Mouse (Mus musculus) MEL (cell line): ENCODE results near the gene Islr2. TPM values are rescaled to one million over a fixed set of nuclear protein-coding genes. Genes with fewer than 3 reads are reported as not detected.

ENCODE experiments used
- DNase-seq: peaks from one replicate; pipeline ENCODE4 v3.0.0; 2011; ENCODE audit warnings: low read depth, low spot score
- H3K27ac ChIP-seq: 2 replicates; pipeline ENCODE4 v1.5.1; 2012; ENCODE audit warnings: low read depth, mild to moderate bottlenecking, control low read depth, low read length, moderate library complexity; ENCODE audit not compliant: control insufficient read depth
- H3K27me3 ChIP-seq, 2 experiments: fragments of 150-350 bp in 1 of 2; sonication (generic) in 1 of 2; 2 replicates each; pipeline ENCODE4 v1.6.1; 2012; ENCODE audit warnings: low read length in 2 of 2, mild to moderate bottlenecking in 2 of 2, improper control_type of control experiment in 1 of 2, moderate library complexity in 1 of 2; ENCODE audit not compliant: insufficient read depth in 2 of 2, control insufficient read depth in 1 of 2
- H3K36me3 ChIP-seq, 2 experiments: 2 replicates each; pipeline ENCODE4 v1.6.1; 2012 to 2014; ENCODE audit warnings: low read length in 2 of 2, improper control_type of control experiment in 1 of 2, inconsistent platforms in 1 of 2, mild to moderate bottlenecking in 1 of 2; ENCODE audit not compliant: insufficient read depth in 2 of 2, control insufficient read depth in 1 of 2
- H3K4me1 ChIP-seq, 2 experiments: fragments of 150-350 bp in 1 of 2; sonication (generic) in 1 of 2; 2 replicates each; pipeline ENCODE4 v1.6.1; 2012; ENCODE audit warnings: low read length in 2 of 2, improper control_type of control experiment in 1 of 2, mild to moderate bottlenecking in 1 of 2; ENCODE audit not compliant: insufficient read depth in 2 of 2, control insufficient read depth in 1 of 2
- H3K4me3 ChIP-seq, 2 experiments: fragments of 150-350 bp in 1 of 2; sonication (generic) in 1 of 2; 2 replicates each; pipeline ENCODE4 v1.5.1; 2012; ENCODE audit warnings: low read depth in 2 of 2, low read length in 2 of 2, mild to moderate bottlenecking in 2 of 2, moderate library complexity in 2 of 2, control low read depth in 1 of 2, improper control_type of control experiment in 1 of 2; ENCODE audit not compliant: control insufficient read depth in 1 of 2, insufficient read depth in 1 of 2
- H3K79me2 ChIP-seq: 2 replicates; pipeline ENCODE4 v1.6.1; 2012; ENCODE audit warnings: mild to moderate bottlenecking, low read length, moderate library complexity; ENCODE audit not compliant: control insufficient read depth, poor library complexity, insufficient read depth
- H3K9ac ChIP-seq: 2 replicates; pipeline ENCODE4 v1.6.1; 2012; ENCODE audit warnings: low read depth, mild to moderate bottlenecking, control low read depth, low read length, moderate library complexity; ENCODE audit not compliant: control insufficient read depth, poor library complexity, severe bottlenecking
- H3K9me3 ChIP-seq: fragments of 150-350 bp; sonication (generic); replicated peaks from 2 replicates; pipeline ENCODE4 v1.6.1; 2012; ENCODE audit warnings: mild to moderate bottlenecking, low read length, improper control_type of control experiment, moderate library complexity; ENCODE audit not compliant: insufficient read depth
- E2F4 ChIP-seq: IDR thresholded peaks from 2 replicates; pipeline ENCODE4 v1.6.1; 2011; ENCODE audit warnings: low read depth, low read length, improper control_type of control experiment, borderline replicate concordance
- ELF1 ChIP-seq: IDR thresholded peaks from 2 replicates; pipeline ENCODE4 v1.6.1; 2014; ENCODE audit warnings: low read depth, mild to moderate bottlenecking, inconsistent platforms, low read length, improper control_type of control experiment, moderate library complexity
- EP300 ChIP-seq, 2 experiments: IDR thresholded peaks; 2 replicates each; pipeline ENCODE4 v1.6.1; 2011; ENCODE audit warnings: improper control_type of control experiment in 2 of 2, low read length in 2 of 2, low read depth in 1 of 2, mild to moderate bottlenecking in 1 of 2
- ETS1 ChIP-seq: IDR thresholded peaks from 2 replicates; pipeline ENCODE4 v1.6.1; 2012; ENCODE audit warnings: low read depth, mild to moderate bottlenecking, inconsistent platforms, low read length, improper control_type of control experiment, moderate library complexity
- GABPA ChIP-seq: IDR thresholded peaks from 2 replicates; pipeline ENCODE4 v1.6.1; 2012; ENCODE audit warnings: low read depth, mild to moderate bottlenecking, inconsistent platforms, low read length, improper control_type of control experiment, moderate library complexity
- HCFC1 ChIP-seq: IDR thresholded peaks from 2 replicates; pipeline ENCODE4 v1.6.1; 2012; ENCODE audit warnings: low read depth, mild to moderate bottlenecking, inconsistent platforms, low read length, improper control_type of control experiment, moderate library complexity
- JUND ChIP-seq: IDR thresholded peaks from 2 replicates; pipeline ENCODE4 v1.6.1; 2011; ENCODE audit warnings: low read depth, mild to moderate bottlenecking, improper control_type of control experiment, low read length
- KAT2A ChIP-seq: conservative IDR thresholded peaks from 2 replicates; pipeline ENCODE4 v1.6.1; 2012; ENCODE audit warnings: low read depth, low read length, improper control_type of control experiment, inconsistent platforms
- MAFK ChIP-seq: IDR thresholded peaks from 2 replicates; pipeline ENCODE4 v1.6.1; 2011; ENCODE audit warnings: low read depth, mild to moderate bottlenecking, low read length, improper control_type of control experiment, borderline replicate concordance
- MAZ ChIP-seq: IDR thresholded peaks from 2 replicates; pipeline ENCODE4 v1.6.1; 2012; ENCODE audit warnings: low read depth, mild to moderate bottlenecking, inconsistent platforms, low read length, improper control_type of control experiment
- MEF2A ChIP-seq: IDR thresholded peaks from 2 replicates; pipeline ENCODE4 v1.6.1; 2014; ENCODE audit warnings: low read depth, mild to moderate bottlenecking, inconsistent platforms, low read length, improper control_type of control experiment; ENCODE audit not compliant: poor library complexity, insufficient replicate concordance, severe bottlenecking; ENCODE audit errors: extremely low read depth
- MYC ChIP-seq: IDR thresholded peaks from 2 replicates; pipeline ENCODE4 v1.6.1; 2011; ENCODE audit warnings: low read depth, mild to moderate bottlenecking, low read length, improper control_type of control experiment, moderate library complexity
- NRF1 ChIP-seq: IDR thresholded peaks from 2 replicates; pipeline ENCODE4 v1.6.1; 2014; ENCODE audit warnings: low read depth, mild to moderate bottlenecking, inconsistent platforms, low read length, improper control_type of control experiment, moderate library complexity; ENCODE audit not compliant: poor library complexity, insufficient read depth, severe bottlenecking
- POLR2A ChIP-seq, 2 experiments: IDR thresholded peaks; 2 replicates each; pipeline ENCODE4 v1.6.1; 2011 to 2012; ENCODE audit warnings: low read length in 2 of 2, mild to moderate bottlenecking in 2 of 2, control low read depth in 1 of 2, improper control_type of control experiment in 1 of 2, low read depth in 1 of 2, moderate library complexity in 1 of 2; ENCODE audit not compliant: control insufficient read depth in 1 of 2, insufficient read depth in 1 of 2, poor library complexity in 1 of 2
- POLR2AphosphoS5 ChIP-seq: IDR thresholded peaks from 2 replicates; pipeline ENCODE4 v1.6.1; 2012; ENCODE audit warnings: low read depth, borderline replicate concordance, mild to moderate bottlenecking, inconsistent platforms, low read length, moderate library complexity, mixed read lengths
- RAD21 ChIP-seq: IDR thresholded peaks from 2 replicates; pipeline ENCODE4 v1.6.1; 2011; ENCODE audit warnings: mild to moderate bottlenecking, low read depth, low read length, improper control_type of control experiment
- TAL1 ChIP-seq: IDR thresholded peaks from 2 replicates; pipeline ENCODE4 v1.6.1; 2012; ENCODE audit warnings: mild to moderate bottlenecking, inconsistent platforms, low read length, moderate library complexity, mixed read lengths
- USF1 ChIP-seq: IDR thresholded peaks from 2 replicates; pipeline ENCODE4 v1.6.1; 2014; ENCODE audit warnings: low read depth, mild to moderate bottlenecking, inconsistent platforms, low read length, improper control_type of control experiment, moderate library complexity
- USF2 ChIP-seq, 2 experiments: IDR thresholded peaks; 2 replicates each; pipeline ENCODE4 v1.6.1; 2011 to 2012; ENCODE audit warnings: improper control_type of control experiment in 2 of 2, low read length in 2 of 2, borderline replicate concordance in 1 of 2, inconsistent platforms in 1 of 2, low read depth in 1 of 2, mild to moderate bottlenecking in 1 of 2; ENCODE audit not compliant: insufficient read depth in 1 of 2
- ZKSCAN1 ChIP-seq: IDR thresholded peaks from 2 replicates; pipeline ENCODE4 v1.6.1; 2012; ENCODE audit warnings: low read depth, mild to moderate bottlenecking, inconsistent platforms, low read length, improper control_type of control experiment, moderate library complexity
- polyA plus RNA-seq, 2 experiments: library from polyadenylated mRNA; stranded (reverse) in 1 of 2; unstranded in 1 of 2; fragments of >175 nt in 1 of 2; fragments of >200 nt in 1 of 2; gene quantifications; 2 replicates each; pipeline versions ENCODE4 v1.2.1 to v1.2.4; 2012; ENCODE audit warnings: low replicate concordance in 2 of 2, low read depth in 1 of 2; ENCODE audit not compliant: insufficient read length in 2 of 2, insufficient read depth in 1 of 2, missing spikeins in 1 of 2
- total RNA-seq: library from RNA; depleted of rRNA; stranded (reverse); fragments of 300-350 nt; gene quantifications from 2 replicates; pipeline ENCODE4 v1.2.3, GENCODE M21; 2012

Gene Islr2
- total and polyA plus RNA-seq, 3 experiments: 0.15 to 0.17 TPM; not detected in 1

- TF ChIP-seq RAD21 (no peak), POLR2AphosphoS5 (no peak), GABPA (no peak), KAT2A (no peak), USF1 (no peak), USF2 (IDR thresholded peaks at IDR 0.05; ENCODE audit: borderline replicate concordance in 1 of 2, insufficient read depth in 1 of 2, low read depth in 1 of 2, low read length in 2 of 2) (no peak), EP300 (IDR thresholded peaks at IDR 0.05; ENCODE audit: low read depth in 1 of 2, low read length in 2 of 2) (no peak), MAZ (no peak), ZKSCAN1 (no peak), POLR2A (IDR thresholded peaks at IDR 0.05; ENCODE audit: control insufficient read depth in 1 of 2, insufficient read depth in 1 of 2, low read depth in 1 of 2, low read length in 2 of 2, poor library complexity in 1 of 2) (no peak), MAFK (no peak), NRF1 (no peak), E2F4 (no peak), ELF1 (no peak), HCFC1 (no peak), TAL1 (no peak), JUND (no peak), MYC (no peak), ETS1 (no peak)
- TF ChIP-seq, all 39 proteins: peak for 0
- no peak overlapping the region for H3K9ac ChIP-seq
Measured at GRCm38 (mm10) chr9:58243696-58244095, 39.6 kb upstream of the Islr2 start.

GRCm38 (mm10) chr9:58242696-58243095, 38.6 kb upstream of the Islr2 start:
- peak overlapping the region; percentile 71 for H3K27ac ChIP-seq
- peak overlapping the region in 1 of 2 experiments; percentile 3; a peak in 1 of 4 replicates for H3K4me3 ChIP-seq
- DNase-seq: peak; percentile 33
- peaks cover 47% of the 10 kb centered on the region for H3K79me2 ChIP-seq
- no peak for TF ChIP-seq EP300 (IDR thresholded peaks at IDR 0.05; ENCODE audit: low read depth in 1 of 2, low read length in 2 of 2)
- 0 out of 2 replicates have a peak, but pooled peaks have one; percentile 37 for TF ChIP-seq MEF2A
- TF ChIP-seq MAZ: no peak
- peaks cover 7 to 46% of the 10 kb centered on the region in 2 experiments for H3K36me3 ChIP-seq
- peak overlapping the region; percentile 31 for H3K9ac ChIP-seq
- H3K9me3 ChIP-seq: no peaks in the 10 kb centered on the region
- no peaks in the 10 kb centered on the region for H3K27me3 ChIP-seq
- H3K4me1 ChIP-seq: peaks cover 18 to 38% of the 10 kb centered on the region in 2 experiments

More at GRCm38 (mm10) chr9:58243696-58244095, 39.6 kb upstream of the Islr2 start:
- no peaks in the 10 kb centered on the region for H3K9me3 ChIP-seq
- DNase-seq: no peak
- peaks cover 19 to 38% of the 10 kb centered on the region in 2 experiments for H3K4me1 ChIP-seq
- H3K36me3 ChIP-seq: peaks cover 7 to 49% of the 10 kb centered on the region in 2 experiments
- H3K27ac ChIP-seq: no peak overlapping the region
- no peaks in the 10 kb centered on the region for H3K27me3 ChIP-seq
- H3K4me3 ChIP-seq: no peak overlapping the region
- H3K79me2 ChIP-seq: peaks cover 52% of the 10 kb centered on the region
